Mouse (Mus musculus) cerebellum, postnatal 4 days (tissue): Measurements from ENCODE around the gene Slc35e1.
A peak's percentile ranks its signal among the peaks of the same experiment; 100 is the strongest.

ENCODE experiments used
- DNase-seq, 2 experiments: peaks; one replicate each; pipeline ENCODE4 v3.0.0; 2022; ENCODE audit warnings: low spot score in 2 of 2, mixed read lengths in 1 of 2

The Slc35e1 gene

DNA sequence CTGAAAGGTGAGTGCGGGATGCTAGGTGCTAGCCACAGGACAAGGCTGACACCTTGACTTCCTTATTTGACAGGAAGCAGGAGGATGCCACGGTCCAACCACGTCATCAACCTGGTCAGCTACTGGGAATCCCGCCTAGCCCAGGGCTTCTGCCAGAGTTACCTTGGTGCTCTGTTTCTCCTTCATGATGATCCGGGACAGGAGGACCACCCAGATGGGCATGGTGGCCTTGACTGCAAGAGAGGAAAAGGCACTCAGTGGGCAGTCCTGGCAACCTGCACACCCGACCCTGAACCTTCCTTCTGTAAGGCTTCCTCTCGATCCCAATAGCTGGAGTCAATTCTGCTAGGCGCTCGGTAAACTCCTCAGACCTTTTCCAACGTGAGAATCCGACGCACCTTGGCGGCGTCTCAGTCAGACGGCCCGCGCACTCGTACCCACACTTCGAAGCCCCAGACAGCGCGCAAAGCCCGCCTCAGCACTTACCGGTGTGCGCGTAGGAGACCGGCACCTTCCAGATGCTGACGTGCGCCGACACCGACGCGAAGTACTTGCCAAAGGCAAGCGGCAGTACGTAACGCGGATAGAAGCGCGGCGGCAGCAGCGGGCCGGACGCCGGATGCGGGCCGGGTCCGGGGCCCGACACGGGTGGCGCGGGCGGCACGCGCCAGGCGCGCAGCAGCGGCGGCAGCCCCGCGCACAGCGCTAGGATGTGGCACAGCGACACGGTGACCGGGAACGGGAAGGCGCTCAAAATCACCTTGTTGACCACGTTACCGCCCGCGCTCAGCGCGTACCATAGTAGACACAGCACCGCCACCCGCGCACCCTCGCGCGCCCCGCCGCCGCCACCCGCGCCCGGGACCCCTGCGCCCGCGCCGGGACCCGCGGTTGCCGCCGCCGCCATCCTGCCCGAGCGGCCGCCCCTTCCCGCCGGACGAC lies at the start of gene Slc35e1:
Slc35e1 (minus strand) TSS at position 935 of the 942 bp plus-strand sequence.
- DNase-seq, result no peak

DNA sequence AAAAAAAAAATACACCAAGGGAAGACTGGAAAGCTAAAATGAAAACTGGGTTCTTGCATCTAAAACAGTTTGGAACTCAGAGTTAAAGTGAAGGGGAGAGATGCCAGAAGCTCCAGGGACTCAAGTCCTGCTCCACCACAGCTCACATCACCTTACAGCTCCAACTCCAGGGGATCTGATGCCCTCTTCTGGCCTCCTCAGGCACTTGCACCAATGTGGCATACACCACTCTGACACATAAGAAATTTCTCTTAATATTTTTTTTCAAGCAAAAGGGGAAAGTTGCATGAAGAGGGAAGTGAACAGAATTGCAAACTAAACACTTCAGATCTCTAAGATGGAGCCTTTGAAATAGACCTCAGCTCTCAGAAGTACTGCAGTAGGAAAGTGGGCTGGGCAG lies 46.8 kb upstream of the Slc35e1 start:
- DNase-seq, result no peak

- no peak for DNase-seq
Observed at GRCm38 (mm10) chr8:72534888-72535287, 42.5 kb upstream of the Slc35e1 start.

DNA sequence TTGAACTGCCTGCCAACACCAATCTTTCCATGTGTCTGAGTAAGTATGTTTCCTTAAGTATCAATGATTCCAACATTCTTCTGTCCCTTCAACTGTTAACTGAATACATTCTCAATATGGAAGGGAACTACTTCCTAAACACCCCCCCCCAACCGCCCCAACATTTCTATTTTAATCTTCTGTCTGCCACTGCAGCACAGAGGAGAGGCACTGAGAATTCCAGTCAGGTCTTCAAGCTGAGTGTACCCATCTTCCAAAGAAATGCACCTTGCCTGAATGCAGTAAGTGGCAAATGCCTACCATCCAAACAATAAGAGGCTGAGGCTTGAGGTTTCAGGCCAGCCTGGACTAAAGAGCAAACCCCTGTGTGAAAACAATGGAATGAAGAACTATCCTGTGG lies 39.7 kb upstream of the Slc35e1 start:
- DNase-seq, result no peak

GRCm38 (mm10) chr8:72521888-72522287 lies 29.5 kb upstream of the Slc35e1 start:
- DNase-seq, result no peak

DNA sequence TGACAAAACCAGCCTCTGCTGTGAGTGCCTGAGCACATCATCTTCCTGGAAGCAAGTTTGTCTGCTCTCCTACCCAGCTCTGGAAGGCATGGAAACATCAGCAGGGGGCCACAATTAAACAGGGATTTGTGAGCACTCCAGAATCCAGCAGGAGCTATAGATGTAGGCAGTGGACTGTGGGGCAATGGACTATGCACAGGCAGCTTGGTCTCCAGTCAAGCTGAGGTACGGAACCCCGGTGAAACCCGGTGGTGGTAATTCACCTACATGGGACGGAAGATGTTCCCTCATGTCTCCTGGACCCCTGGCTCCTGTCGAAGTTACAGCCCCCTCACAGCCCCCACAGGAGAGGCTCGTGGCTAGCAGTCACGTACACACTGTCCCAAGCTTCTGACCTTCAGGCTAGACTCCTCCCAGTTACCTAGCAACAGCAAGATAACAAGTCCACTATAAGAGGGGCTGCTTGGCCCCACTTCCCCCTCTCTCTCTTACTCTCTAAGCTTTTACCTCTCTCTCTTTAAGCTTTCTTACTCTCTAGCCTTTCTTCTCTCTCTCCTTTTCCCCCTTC lies 25.1 kb upstream of the Slc35e1 start:
- DNase-seq, result no peak

GRCm38 (mm10) chr8:72513158-72513557 lies 20.7 kb upstream of the Slc35e1 start:
- DNase-seq, result no peak

DNA sequence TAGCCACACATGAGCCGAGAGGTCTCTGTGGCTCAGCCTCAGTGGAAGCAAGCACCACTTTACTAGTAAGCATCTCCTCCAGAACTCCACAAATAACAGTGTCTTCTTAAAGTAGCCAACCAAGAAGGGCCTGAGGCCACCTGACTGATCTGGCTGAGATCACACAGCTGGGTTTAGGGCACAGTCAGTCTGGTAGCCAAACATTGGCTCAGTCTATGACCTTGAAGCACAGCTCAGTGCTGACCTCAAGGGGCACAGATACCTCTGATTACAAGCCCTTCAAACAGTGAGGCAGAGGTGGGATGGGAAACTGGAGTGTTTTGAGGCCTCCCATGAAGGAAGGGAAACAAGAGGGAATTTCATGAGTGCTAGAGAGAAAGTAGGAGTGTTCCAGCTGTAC lies 20.2 kb upstream of the Slc35e1 start:
- no peak for DNase-seq

GRCm38 (mm10) chr8:72507505-72507904 lies 15.1 kb upstream of the Slc35e1 start:
- no peak for DNase-seq

- DNase-seq, result peak in 1 of 2 experiments; percentile 41
Observed at GRCm38 (mm10) chr8:72504637-72505314, 12.4 kb upstream of the Slc35e1 start.

- no peak for DNase-seq
Observed at GRCm38 (mm10) chr8:72504137-72504536, 11.7 kb upstream of the Slc35e1 start.

GRCm38 (mm10) chr8:72500521-72500931 lies 8.1 kb upstream of the Slc35e1 start:
- DNase-seq, result no peak

GRCm38 (mm10) chr8:72499521-72500284 lies 7.3 kb upstream of the Slc35e1 start:
- DNase-seq, result no peak

DNA sequence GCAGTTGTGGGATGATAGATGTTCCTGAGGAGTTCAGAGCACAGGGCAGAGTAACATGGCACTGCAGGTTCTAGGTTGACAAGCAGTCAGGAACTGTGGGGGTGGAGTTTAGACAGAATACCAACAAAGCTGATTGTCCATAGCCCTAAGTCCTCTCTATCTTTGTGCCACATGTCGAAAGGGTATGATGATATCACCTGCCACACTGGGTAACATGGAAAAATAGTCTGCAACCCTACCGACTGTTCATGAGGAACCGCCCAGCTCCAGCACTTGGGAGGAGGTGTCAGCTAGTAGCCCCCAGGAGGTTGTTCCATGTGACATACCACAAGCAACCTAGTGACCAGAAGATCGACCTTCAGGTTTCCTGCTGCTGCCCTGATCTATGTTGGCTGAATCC lies 6.1 kb upstream of the Slc35e1 start:
- DNase-seq, result no peak

DNA sequence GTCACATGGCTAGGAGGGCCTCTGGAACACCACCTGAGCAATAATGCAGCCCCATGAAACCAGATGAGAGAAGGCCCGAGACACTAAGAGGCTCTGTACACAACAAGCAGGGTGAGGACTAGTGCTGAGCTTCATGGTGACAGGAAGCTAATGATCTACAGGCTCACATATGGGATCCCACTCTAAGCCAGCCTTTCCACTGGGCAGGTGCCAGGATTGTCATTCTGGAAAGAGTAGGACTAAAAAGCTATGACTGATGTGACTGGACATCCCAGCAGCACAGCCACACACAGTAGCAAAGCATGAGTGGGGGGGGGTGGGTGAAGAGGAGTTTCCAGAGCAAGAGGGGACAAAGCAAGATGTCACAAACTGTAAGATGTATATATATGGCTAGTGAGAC lies 5.5 kb upstream of the Slc35e1 start:
- DNase-seq, result no peak

DNA sequence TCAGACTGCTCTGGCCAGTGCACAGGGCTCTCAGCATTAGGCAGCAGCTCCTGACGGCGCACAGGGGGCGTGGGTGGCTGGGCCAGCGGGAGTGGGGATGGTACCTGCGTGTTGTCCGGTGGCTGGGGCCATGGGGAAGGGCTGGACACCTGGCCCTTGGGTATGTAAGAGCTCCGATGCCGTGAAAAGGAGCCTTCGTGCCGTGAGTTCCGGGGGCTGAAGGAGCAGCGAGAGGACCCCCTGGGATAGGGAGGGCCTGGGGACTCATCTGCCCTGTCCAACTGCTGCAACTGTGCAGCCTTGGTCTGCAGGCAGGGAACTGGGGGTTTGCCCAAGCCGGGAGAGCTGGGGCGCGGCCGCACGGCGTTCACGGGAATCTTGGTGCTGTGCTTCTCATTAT lies 3.8 kb upstream of the Slc35e1 start:
- DNase-seq, result no peak

GRCm38 (mm10) chr8:72495411-72496111 lies 3.1 kb upstream of the Slc35e1 start:
- DNase-seq, result no peak

DNA sequence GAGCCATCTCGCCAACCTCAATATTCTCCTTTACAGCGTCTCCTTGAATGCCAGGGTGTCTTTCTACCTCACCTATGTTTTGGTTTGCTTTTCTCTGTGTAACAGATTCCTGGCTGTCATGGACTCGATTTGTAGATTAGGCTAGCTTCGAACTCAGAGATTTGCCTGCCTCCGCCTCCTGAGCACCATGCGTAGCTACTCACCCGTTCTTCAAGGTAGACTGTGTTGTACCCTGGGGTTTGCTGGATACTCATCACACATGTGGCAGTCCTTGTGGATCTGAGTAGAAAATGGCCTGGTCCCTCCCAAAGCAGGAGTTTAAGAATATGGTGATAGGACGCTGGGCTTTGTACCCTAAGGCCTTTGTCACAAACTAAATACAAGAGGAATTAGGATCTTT lies 967 bp upstream of the Slc35e1 start:
- no peak for DNase-seq

GRCm38 (mm10) chr8:72492622-72493081 lies 238 bp upstream of the Slc35e1 start:
- peak; percentile 99 for DNase-seq

DNA sequence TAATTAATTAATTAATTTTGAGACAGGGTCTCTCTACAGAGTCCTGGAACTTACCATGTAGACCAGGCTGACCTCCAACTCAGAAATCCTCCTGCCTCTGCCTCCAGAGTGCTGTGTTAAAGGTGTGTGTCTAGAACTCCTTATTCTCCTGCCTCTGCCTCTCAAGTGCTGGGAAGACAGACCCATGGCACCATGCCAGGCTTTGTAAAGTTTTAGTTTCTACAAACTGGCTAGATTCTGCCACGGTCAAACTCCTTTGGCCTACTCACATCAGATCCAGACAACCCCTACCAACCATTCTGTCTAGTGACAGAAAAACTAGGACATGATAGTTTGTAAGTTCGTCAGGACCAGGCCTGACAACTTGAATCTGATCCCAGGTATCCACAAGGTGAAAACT lies 1.4 kb downstream of the Slc35e1 start:
- DNase-seq, result no peak

- no peak for DNase-seq
Observed at GRCm38 (mm10) chr8:72487014-72487413, 5.4 kb downstream of the Slc35e1 start.
